Mouse (Mus musculus) hindbrain, embryonic 13.5 days (tissue): ENCODE measurements around the gene Urm1. TPM values are rescaled to one million over a fixed set of nuclear protein-coding genes. Genes with fewer than 3 reads are reported as not detected.

ENCODE experiments used
- ATAC-seq: fragments of 200-750 bp; cut with Nextera tagmentation; 2 replicates; pipeline ENCODE4 v1.8.0; 2017; ENCODE audit warnings: moderate TSS enrichment; ENCODE audit not compliant: low FRiP score
- H3K27ac ChIP-seq: fragments of 300-500 bp; sonication (generic); 2 replicates; pipeline ENCODE4 v1.5.1; 2015; ENCODE audit warnings: inconsistent platforms, mild to moderate bottlenecking, moderate library complexity
- H3K27me3 ChIP-seq: fragments of 300-500 bp; sonication (generic); 2 replicates; pipeline ENCODE4 v1.6.1; 2015; ENCODE audit warnings: mild to moderate bottlenecking, inconsistent platforms
- H3K36me3 ChIP-seq: fragments of 300-500 bp; sonication (generic); 2 replicates; pipeline ENCODE4 v1.6.1; 2015; ENCODE audit warnings: mild to moderate bottlenecking, inconsistent platforms
- H3K4me1 ChIP-seq: fragments of 300-500 bp; sonication (generic); replicated peaks from 2 replicates; pipeline ENCODE4 v1.6.1; 2015; ENCODE audit warnings: inconsistent platforms
- H3K4me2 ChIP-seq: fragments of 300-500 bp; sonication (generic); 2 replicates; pipeline ENCODE4 v1.6.1; 2015; ENCODE audit warnings: inconsistent platforms, mild to moderate bottlenecking, moderate library complexity
- H3K4me3 ChIP-seq: fragments of 300-500 bp; sonication (generic); 2 replicates; pipeline ENCODE4 v1.5.1; 2015; ENCODE audit warnings: mild to moderate bottlenecking, inconsistent platforms
- H3K9ac ChIP-seq: fragments of 300-500 bp; sonication (generic); 2 replicates; pipeline ENCODE4 v1.6.1; 2015; ENCODE audit warnings: mild to moderate bottlenecking, inconsistent platforms
- H3K9me3 ChIP-seq: fragments of 300-500 bp; sonication (generic); 2 replicates; pipeline ENCODE4 v1.6.1; 2016; ENCODE audit warnings: inconsistent platforms
- WGBS: fragments of 180-500 bp; shearing (Covaris S2); methylation state at CpG from one replicate; pipeline ENCODE4 v1.1.7; 2015; 5-methylcytosine and 5-hydroxymethylcytosine counted together
- polyA plus RNA-seq: library from polyadenylated mRNA; unstranded; fragments of >200 nt; fragmentation: Nextera tagmentation; extraction: Ambion mirVana; gene quantifications from 2 replicates; pipeline ENCODE4 v1.2.1, GENCODE M21; 2015

Gene Urm1
- polyA plus RNA-seq, 1 experiment from 2014 or later, result 23.5 TPM

DNA sequence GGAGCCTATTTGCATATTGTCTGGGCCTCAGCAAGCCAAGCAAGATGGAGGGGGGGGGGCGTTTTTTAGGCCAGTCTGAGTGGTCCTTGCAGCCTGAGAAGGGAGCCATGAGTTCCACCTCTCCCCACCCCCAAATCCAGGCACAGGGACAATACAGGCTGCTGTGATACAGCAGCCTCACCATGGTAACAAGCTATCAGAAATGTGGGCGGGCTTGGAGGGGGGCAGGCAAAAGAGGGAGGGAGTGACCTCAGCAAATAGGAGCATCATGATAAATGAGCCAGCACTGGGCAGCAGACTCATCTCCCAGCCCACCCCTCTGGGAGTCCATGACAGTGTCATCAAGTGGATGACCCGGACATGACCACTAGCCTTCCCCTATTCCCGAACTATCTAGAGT, 19.6 kb downstream of the Urm1 start:
- 6% methylated on average over 4 of the region's 4 CpGs for WGBS
- no peak overlapping the region for H3K4me3 ChIP-seq
- peak; percentile 70 for ATAC-seq
- H3K4me1 ChIP-seq, result peaks cover 78% of the 10 kb centered on the region
- H3K27ac ChIP-seq, result peak overlapping the region; percentile 89
- peak overlapping the region; percentile 20 for H3K9ac ChIP-seq
- no peaks in the 10 kb centered on the region for H3K27me3 ChIP-seq
- H3K4me2 ChIP-seq, result no peak overlapping the region
- no peaks in the 10 kb centered on the region for H3K9me3 ChIP-seq
- peaks cover 21% of the 10 kb centered on the region for H3K36me3 ChIP-seq

GRCm38 (mm10) chr2:29843231-29844105, 23.6 kb downstream of the Urm1 start:
- peak; percentile 17; the same call in 1 of the 2 replicates for ATAC-seq
- H3K4me1 ChIP-seq, result peaks cover 82% of the 10 kb centered on the region
- H3K4me3 ChIP-seq, result 0 out of 2 replicates have a peak overlapping the region, but pooled peaks have one; percentile 80
- peak overlapping the region; percentile 77 for H3K4me2 ChIP-seq
- H3K36me3 ChIP-seq, result peaks cover 15% of the 10 kb centered on the region
- 18% methylated on average over 9 of the region's 9 CpGs for WGBS
- peak overlapping the region; percentile 97 for H3K9ac ChIP-seq
- no peaks in the 10 kb centered on the region for H3K27me3 ChIP-seq
- H3K27ac ChIP-seq, result peak overlapping the region; percentile 97
- H3K9me3 ChIP-seq, result no peaks in the 10 kb centered on the region

GRCm38 (mm10) chr2:29844115-29844514, 24.2 kb downstream of the Urm1 start:
- no peaks in the 10 kb centered on the region for H3K27me3 ChIP-seq
- H3K36me3 ChIP-seq, result peaks cover 15% of the 10 kb centered on the region
- peak overlapping the region; percentile 97 for H3K27ac ChIP-seq
- H3K4me2 ChIP-seq, result peak overlapping the region; percentile 77
- ATAC-seq, result no peak
- peaks cover 82% of the 10 kb centered on the region for H3K4me1 ChIP-seq
- H3K9me3 ChIP-seq, result no peaks in the 10 kb centered on the region
- H3K4me3 ChIP-seq, result peak overlapping the region; percentile 80
- WGBS, result 18% methylated on average over 2 of the region's 2 CpGs
- H3K9ac ChIP-seq, result peak overlapping the region; percentile 97

DNA sequence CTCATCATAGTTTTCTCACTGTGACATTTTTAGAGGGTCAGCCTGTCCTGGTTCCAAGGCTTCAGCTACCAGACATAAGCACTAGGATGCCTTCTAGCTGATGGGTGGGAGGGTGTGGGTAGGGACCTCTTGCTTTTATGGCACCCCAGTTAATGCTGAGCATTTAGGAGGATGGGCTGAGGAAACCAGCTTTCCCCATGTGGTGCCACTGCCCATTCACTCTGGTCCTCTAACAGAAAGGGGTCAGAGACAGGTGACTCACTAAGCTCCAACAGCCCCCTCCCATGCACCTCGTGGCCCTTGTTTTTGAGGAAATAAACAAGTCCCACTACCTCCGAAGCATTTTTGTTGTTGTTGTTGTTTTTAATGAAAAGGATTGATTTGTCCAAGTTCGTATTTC, 24.8 kb downstream of the Urm1 start:
- H3K4me3 ChIP-seq, result peak overlapping the region; percentile 80
- no peaks in the 10 kb centered on the region for H3K27me3 ChIP-seq
- peak overlapping the region; percentile 97 for H3K9ac ChIP-seq
- peak overlapping the region; percentile 77 for H3K4me2 ChIP-seq
- H3K36me3 ChIP-seq, result peaks cover 15% of the 10 kb centered on the region
- peaks cover 82% of the 10 kb centered on the region for H3K4me1 ChIP-seq
- no peak for ATAC-seq
- H3K9me3 ChIP-seq, result no peaks in the 10 kb centered on the region
- H3K27ac ChIP-seq, result peak overlapping the region; percentile 97
- WGBS, result 4% methylated on average over 3 of the region's 3 CpGs

GRCm38 (mm10) chr2:29845636-29846035, 25.8 kb downstream of the Urm1 start:
- Histone ChIP-seq H3K9me3 (no peaks in the 10 kb centered on the region), H3K4me3 (peak overlapping the region; percentile 80), H3K4me2 (peak overlapping the region; percentile 77), H3K36me3 (peaks cover 15% of the 10 kb centered on the region), H3K27ac (peak overlapping the region; percentile 97), H3K9ac (peak overlapping the region; percentile 97), H3K4me1 (peaks cover 82% of the 10 kb centered on the region), H3K27me3 (no peaks in the 10 kb centered on the region)
- 0 out of 2 replicates have a peak, but pooled peaks have one; percentile 0 for ATAC-seq
- whole genome bisulfite sequencing, result 2% methylated on average over 25 of the region's 25 CpGs

DNA sequence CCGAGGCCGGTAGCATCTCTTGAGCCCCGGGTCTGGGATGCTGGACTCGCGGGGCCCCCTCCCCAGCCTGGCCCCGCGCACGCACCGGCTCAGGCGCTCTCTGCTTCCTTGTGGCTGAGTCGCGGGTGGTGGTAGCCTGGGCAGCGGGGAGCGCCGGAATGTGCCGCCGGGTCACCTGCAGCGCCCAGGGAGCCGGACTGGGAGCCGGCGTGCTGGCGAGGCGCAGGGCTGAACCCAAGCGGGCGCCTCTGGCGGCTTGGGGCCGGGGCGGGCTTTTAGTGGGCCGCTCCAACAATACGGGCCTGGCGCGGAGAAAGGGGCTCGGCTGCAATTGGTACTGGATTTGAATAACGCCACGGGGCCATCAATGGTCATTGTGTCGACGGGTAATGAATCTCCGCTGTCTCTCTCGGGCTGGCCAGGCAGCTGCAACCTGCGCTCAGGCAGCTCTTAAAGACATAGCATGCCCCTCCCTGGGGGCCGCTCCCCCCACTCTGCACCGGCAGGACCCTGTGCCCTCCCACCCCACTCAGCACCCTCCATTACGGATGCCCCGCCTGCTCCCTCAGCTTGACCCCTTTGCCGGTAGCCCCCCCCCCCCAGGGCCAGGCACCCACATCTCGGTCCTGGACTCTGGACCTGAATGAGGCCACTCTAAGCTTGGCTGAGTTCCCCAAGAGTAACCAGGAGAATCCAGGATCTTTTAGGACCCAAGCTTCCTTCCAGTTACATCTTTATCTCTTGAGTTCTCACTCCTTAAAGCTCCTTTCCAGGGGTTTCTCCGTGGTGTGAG, 26.4 kb downstream of the Urm1 start:
- peak; percentile 47 for ATAC-seq
- peaks cover 14% of the 10 kb centered on the region for H3K36me3 ChIP-seq
- no peaks in the 10 kb centered on the region for H3K27me3 ChIP-seq
- H3K4me1 ChIP-seq, result peaks cover 77% of the 10 kb centered on the region
- WGBS, result 1% methylated on average over 46 of the region's 47 CpGs
- no peaks in the 10 kb centered on the region for H3K9me3 ChIP-seq
- H3K4me2 ChIP-seq, result peak overlapping the region; percentile 77
- peak overlapping the region; percentile 97 for H3K9ac ChIP-seq
- H3K27ac ChIP-seq, result peak overlapping the region; percentile 97
- H3K4me3 ChIP-seq, result peak overlapping the region; percentile 80

DNA sequence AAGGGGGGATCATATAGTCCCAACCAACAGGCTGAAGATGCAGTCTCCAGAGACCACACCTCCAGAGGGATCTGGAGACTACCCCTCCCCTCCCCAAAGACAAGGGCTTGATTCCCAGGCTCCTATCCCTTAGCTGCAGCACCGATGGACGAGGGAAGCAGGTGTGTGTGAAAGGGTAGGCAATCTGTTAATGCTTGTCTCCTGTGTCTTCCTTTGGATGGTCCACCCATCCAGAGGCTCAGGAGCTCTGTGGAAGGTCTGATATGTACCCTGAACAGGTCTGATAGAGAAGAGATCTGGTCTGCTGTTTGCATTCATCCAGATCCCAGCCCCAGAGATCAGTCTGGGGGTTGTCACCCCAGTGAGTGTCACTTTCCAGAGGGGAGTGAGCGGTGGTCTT, 27.0 kb downstream of the Urm1 start:
- Histone ChIP-seq H3K4me1 (peaks cover 76% of the 10 kb centered on the region), H3K9ac (peak overlapping the region; percentile 97), H3K36me3 (peaks cover 12% of the 10 kb centered on the region), H3K9me3 (no peaks in the 10 kb centered on the region), H3K27ac (peak overlapping the region; percentile 97), H3K4me2 (peak overlapping the region; percentile 77), H3K27me3 (no peaks in the 10 kb centered on the region), H3K4me3 (peak overlapping the region; percentile 80)
- ATAC-seq, result no peak
- WGBS, result 27% methylated on average over 3 of the region's 3 CpGs

GRCm38 (mm10) chr2:29849041-29849440, 29.2 kb downstream of the Urm1 start:
- H3K9me3 ChIP-seq, result no peaks in the 10 kb centered on the region
- no peaks in the 10 kb centered on the region for H3K27me3 ChIP-seq
- H3K4me2 ChIP-seq, result no peak overlapping the region
- peaks cover 71% of the 10 kb centered on the region for H3K4me1 ChIP-seq
- ATAC-seq, result no peak
- peak overlapping the region; percentile 50 for H3K27ac ChIP-seq
- H3K9ac ChIP-seq, result peak overlapping the region; percentile 46; the same call in 1 of the 2 replicates
- 24% methylated on average over 8 of the region's 8 CpGs for WGBS
- H3K36me3 ChIP-seq, result no peaks in the 10 kb centered on the region
- H3K4me3 ChIP-seq, result no peak overlapping the region

DNA sequence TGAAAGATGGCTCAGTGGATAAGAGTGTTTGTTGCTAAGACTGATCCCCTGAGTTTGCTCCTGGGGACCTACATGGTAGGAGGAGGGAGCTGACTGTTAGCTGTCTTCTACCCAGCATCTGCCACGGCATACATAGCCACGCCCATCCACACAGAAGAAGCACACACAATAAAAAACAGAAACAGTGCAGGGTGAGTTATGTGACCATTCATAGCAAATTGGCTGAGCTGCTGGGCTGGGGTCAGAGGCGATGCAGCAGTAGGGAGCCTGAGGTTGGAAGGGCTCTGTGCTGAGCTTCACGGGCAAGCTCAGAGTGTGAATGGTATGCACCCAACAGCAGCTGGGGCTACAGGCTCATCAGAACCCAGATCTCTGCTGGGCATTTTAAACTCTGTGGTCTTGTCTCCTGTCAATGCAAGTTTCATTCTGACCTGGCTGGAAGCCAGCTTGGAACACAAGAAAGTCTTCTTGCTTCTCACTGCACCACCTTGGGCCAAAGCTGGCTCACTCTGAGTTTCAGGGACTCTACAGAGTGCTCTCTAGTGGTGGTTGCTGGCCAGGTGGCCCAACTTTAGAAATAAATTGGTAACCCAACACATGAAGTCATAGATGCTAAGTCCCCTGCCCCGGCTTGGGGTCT, 30.1 kb downstream of the Urm1 start:
- no peak for ATAC-seq
- Histone ChIP-seq H3K4me1 (peaks cover 65% of the 10 kb centered on the region), H3K9ac (no peak overlapping the region), H3K4me2 (no peak overlapping the region), H3K27ac (peak overlapping the region; percentile 50; the same call in 1 of the 2 replicates), H3K4me3 (no peak overlapping the region), H3K9me3 (no peaks in the 10 kb centered on the region), H3K36me3 (no peaks in the 10 kb centered on the region), H3K27me3 (no peaks in the 10 kb centered on the region)
- whole genome bisulfite sequencing, result 26% methylated on average over 5 of the region's 5 CpGs

DNA sequence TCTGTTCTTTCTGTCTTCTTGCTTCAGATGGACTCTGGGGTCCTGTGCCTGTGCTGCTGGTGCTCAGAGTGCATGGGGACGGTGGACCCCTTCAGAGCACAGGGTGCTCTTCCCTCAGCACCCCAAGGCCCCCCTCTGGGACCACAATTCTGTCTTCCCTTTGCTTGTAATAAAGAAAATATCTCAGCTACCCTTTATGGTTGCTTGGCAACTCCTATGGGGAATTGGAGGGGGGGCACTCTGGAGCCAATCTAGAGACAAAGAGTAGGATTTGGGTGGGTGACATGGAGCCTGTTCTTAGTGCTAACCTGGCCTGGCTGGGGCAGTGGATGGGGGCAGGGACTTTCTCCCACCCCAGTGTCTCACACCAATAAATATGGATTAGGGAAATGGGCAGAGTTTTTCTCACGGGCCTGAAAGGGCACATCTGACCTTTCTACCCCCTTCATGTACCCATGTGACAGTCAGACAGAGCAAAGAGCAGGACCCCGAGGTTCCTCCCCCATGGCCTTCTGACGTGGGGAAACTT, 33.1 kb downstream of the Urm1 start:
- peak overlapping the region; percentile 29; the same call in 1 of the 2 replicates for H3K9ac ChIP-seq
- 10% methylated on average over 4 of the region's 4 CpGs for WGBS
- H3K4me1 ChIP-seq, result peaks cover 76% of the 10 kb centered on the region
- ATAC-seq, result no peak
- H3K36me3 ChIP-seq, result no peaks in the 10 kb centered on the region
- no peaks in the 10 kb centered on the region for H3K27me3 ChIP-seq
- no peak overlapping the region for H3K4me2 ChIP-seq
- no peaks in the 10 kb centered on the region for H3K9me3 ChIP-seq
- H3K27ac ChIP-seq, result peak overlapping the region; percentile 78
- no peak overlapping the region for H3K4me3 ChIP-seq

- H3K36me3 ChIP-seq, result no peaks in the 10 kb centered on the region
- H3K4me3 ChIP-seq, result no peak overlapping the region
- WGBS, result 30% methylated on average over 5 of the region's 5 CpGs
- ATAC-seq, result no peak
- no peak overlapping the region for H3K4me2 ChIP-seq
- no peaks in the 10 kb centered on the region for H3K27me3 ChIP-seq
- peaks cover 75% of the 10 kb centered on the region for H3K4me1 ChIP-seq
- H3K9me3 ChIP-seq, result no peaks in the 10 kb centered on the region
- no peak overlapping the region for H3K9ac ChIP-seq
- H3K27ac ChIP-seq, result no peak overlapping the region
Measured at GRCm38 (mm10) chr2:29853736-29854135, 33.9 kb downstream of the Urm1 start.
